Mouse (Mus musculus): ENCODE results near the gene 1700024G13Rik. TPM values are rescaled to one million over a fixed set of nuclear protein-coding genes. Genes with fewer than 3 reads are reported as not detected.

Gene 1700024G13Rik
- total RNA-seq, 2 experiments from 2014 or later = not detected

DNA sequence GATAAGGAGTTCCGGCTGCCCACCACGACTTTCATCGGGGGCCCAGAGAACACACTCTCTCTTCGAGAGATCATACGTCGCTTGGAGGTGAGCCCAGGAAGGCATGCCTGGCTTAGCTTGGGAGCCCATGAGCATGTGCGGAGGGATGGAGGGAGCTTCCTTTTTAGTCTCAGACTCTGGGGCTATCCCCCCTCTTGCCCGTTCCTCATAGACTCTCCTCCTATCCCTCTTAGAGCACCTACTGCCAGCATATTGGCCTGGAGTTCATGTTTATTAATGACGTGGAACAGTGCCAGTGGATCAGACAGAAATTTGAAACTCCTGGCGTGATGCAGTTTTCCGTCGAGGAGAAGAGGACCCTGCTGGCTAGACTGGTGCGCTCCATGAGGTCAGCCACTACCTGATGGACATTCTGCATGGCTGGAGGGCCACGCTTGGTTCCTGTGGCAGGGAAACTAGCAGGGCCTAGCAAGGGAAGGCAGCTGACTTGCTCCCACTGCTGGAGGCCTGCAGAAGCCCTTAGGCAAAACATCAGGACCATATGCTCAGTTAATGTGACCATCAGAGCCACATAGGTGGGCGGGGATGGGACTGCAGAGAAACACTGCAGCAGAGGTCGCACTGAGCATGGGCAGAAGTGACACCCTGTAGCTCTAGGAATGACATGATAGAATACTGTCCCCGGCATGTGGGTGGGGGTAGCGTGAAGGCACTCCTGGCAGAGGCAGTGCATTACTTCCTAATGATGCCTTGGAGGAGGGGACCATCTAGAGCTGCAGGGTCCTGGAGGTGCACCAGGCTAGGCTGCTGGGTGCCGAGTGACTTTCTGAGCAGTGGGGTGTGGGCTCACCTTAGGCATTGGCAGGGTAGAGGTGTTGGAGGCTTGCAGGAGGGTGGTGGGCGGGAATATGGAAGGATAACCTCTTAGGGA is 55.4 kb downstream of the 1700024G13Rik start:
- no peak for DNase-seq

- DNase-seq = no peak
Observed at GRCm38 (mm10) chr14:32327366-32327765, 60.8 kb downstream of the 1700024G13Rik start.

Other genes with a start within 250 kb of the 1700024G13Rik start
- gene Msmb, start 246.4 kb downstream of the 1700024G13Rik start, total RNA-seq (2021) = not detected
- gene Ncoa4, start 228.5 kb downstream of the 1700024G13Rik start, total RNA-seq (2021) = 100 to 1,000 TPM; 154 to 170 TPM
- 100 to 1,000 TPM; 159 to 175 TPM for gene Timm23, start 186.5 kb downstream of the 1700024G13Rik start, total RNA-seq (2021)
- 10 to 100 TPM; 50.2 to 54.2 TPM for gene Parg, start 186.4 kb downstream of the 1700024G13Rik start, total RNA-seq (2021)
- 1 to 10 TPM; 6.2 to 8.1 TPM for gene Ogdhl, start 66.4 kb downstream of the 1700024G13Rik start, total RNA-seq (2021)
- gene Slc18a3, start 76.5 kb upstream of the 1700024G13Rik start, total RNA-seq (2021) = under 1 TPM; 0.09 to 0.36 TPM
- gene Chat, start 77.6 kb upstream of the 1700024G13Rik start, total RNA-seq (2021) = not detected
- 10 to 100 TPM in 1 of 2 experiments, 1 to 10 TPM in 1; 8.1 to 11.8 TPM for gene Ercc6, start 125.1 kb upstream of the 1700024G13Rik start, total RNA-seq (2021)
- under 1 TPM; 0.57 to 0.73 TPM for gene Prrxl1, start 211.0 kb upstream of the 1700024G13Rik start, total RNA-seq (2021)